Mouse (Mus musculus) liver, embryonic 16.5 days (tissue): ENCODE data around the gene Sptbn4. TPM values are rescaled to one million over a fixed set of nuclear protein-coding genes. Genes with fewer than 3 reads are reported as not detected.
A peak's percentile ranks its signal among the peaks of the same experiment; 100 is the strongest.

Source experiments
- ATAC-seq: fragments of 200-750 bp; cut with Nextera tagmentation; 2 replicates; pipeline ENCODE4 v1.8.0; 2017; ENCODE audit warnings: low read depth, mild to moderate bottlenecking, moderate number of reproducible peaks, moderate library complexity
- H3K27ac ChIP-seq: fragments of 300-500 bp; sonication (generic); 2 replicates; pipeline ENCODE4 v1.5.1; 2014; ENCODE audit warnings: mild to moderate bottlenecking, low read length
- H3K27me3 ChIP-seq: fragments of 300-500 bp; sonication (generic); 2 replicates; pipeline ENCODE4 v1.6.1; 2014; ENCODE audit warnings: low read depth, low read length, mixed read lengths; ENCODE audit not compliant: control insufficient read depth, insufficient read depth
- H3K36me3 ChIP-seq: fragments of 300-500 bp; sonication (generic); 2 replicates; pipeline ENCODE4 v1.6.1; 2014; ENCODE audit warnings: mild to moderate bottlenecking; ENCODE audit not compliant: control insufficient read depth, insufficient read depth
- H3K4me1 ChIP-seq: fragments of 300-500 bp; sonication (generic); 2 replicates; pipeline ENCODE4 v1.6.1; 2014; ENCODE audit warnings: low read depth, low read length, mixed read lengths; ENCODE audit not compliant: control insufficient read depth
- H3K4me2 ChIP-seq: fragments of 300-500 bp; sonication (generic); 2 replicates; pipeline ENCODE4 v1.6.1; 2014; ENCODE audit warnings: low read depth, low read length, mixed read lengths
- H3K4me3 ChIP-seq: fragments of 300-500 bp; sonication (generic); 2 replicates; pipeline ENCODE4 v1.5.1; 2014; ENCODE audit warnings: low read depth, mild to moderate bottlenecking, low read length
- H3K9ac ChIP-seq: fragments of 300-500 bp; sonication (generic); 2 replicates; pipeline ENCODE4 v1.6.1; 2014; ENCODE audit warnings: low read depth, low read length
- H3K9me3 ChIP-seq: fragments of 300-500 bp; sonication (generic); replicated peaks from 2 replicates; pipeline ENCODE4 v1.6.1; 2016; ENCODE audit warnings: low read length; ENCODE audit not compliant: control insufficient read depth
- WGBS: fragments of 180-500 bp; shearing (Covaris S2); extraction: QIAGEN DNeasy Blood & Tissue Kit; methylation state at CpG from one replicate; pipeline ENCODE4 v1.1.7; 2014; ENCODE audit not compliant: insufficient replicate concordance; 5-methylcytosine and 5-hydroxymethylcytosine counted together
- polyA plus RNA-seq: library from polyadenylated mRNA; unstranded; fragments of >200 nt; fragmentation: Nextera tagmentation; extraction: Ambion mirVana; gene quantifications from 2 replicates; pipeline ENCODE4 v1.2.1, GENCODE M21; 2015

Gene Sptbn4
- polyA plus RNA-seq, 1 experiment from 2014 or later: 0.02 TPM

DNA sequence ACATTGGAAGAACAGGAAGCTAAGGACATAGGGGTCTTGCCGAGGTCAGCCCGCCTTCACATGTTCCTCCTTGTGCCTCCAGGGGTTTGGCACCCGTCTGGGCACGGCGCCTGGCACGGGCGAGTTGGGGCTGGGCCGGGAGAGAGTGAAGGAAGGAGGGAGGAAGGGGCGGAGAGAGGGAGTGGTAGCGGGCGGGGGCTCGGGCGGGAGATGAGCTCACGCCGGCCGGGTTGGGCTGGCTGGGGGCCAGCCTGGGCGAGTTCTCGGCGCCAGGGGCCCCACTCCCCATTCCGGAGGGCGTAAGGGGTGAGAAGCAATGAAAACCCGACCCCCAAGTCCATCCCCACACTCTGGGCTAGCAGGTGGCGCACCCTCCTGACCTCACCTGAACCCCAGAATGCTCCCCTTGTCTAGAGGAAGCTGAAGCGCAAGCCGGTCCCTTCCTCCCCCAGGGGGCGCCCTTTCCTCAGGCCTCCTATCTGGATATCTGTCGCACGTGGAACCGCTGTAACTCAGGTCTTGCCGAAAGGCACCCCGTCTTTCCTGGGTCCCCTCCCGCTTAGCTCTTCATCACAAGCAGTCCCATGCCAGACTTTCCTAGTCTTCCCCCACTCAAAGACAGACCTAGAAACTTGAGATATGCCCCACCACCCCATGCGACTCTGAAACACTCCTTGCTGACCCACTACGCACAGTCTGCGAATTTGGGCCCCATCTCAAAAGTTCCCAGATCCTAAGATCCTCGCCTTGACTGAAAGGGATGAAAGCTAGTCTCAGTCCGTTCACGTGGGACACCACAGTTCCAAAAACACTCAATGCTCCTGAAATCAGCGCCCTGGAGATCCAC lies 114.9 kb downstream of the Sptbn4 start:
- peak overlapping the region; percentile 45 for H3K4me3 ChIP-seq
- H3K27me3 ChIP-seq: peaks cover 100% of the 10 kb centered on the region
- peaks cover 20% of the 10 kb centered on the region for H3K4me1 ChIP-seq
- no peak overlapping the region; the same call in 1 of the 2 replicates for H3K9ac ChIP-seq
- no peak overlapping the region for H3K27ac ChIP-seq
- H3K4me2 ChIP-seq: peak overlapping the region; percentile 42
- no peaks in the 10 kb centered on the region for H3K9me3 ChIP-seq
- H3K36me3 ChIP-seq: no peaks in the 10 kb centered on the region
- WGBS: 2% methylated on average over 39 of the region's 39 CpGs
- no peak for ATAC-seq

DNA sequence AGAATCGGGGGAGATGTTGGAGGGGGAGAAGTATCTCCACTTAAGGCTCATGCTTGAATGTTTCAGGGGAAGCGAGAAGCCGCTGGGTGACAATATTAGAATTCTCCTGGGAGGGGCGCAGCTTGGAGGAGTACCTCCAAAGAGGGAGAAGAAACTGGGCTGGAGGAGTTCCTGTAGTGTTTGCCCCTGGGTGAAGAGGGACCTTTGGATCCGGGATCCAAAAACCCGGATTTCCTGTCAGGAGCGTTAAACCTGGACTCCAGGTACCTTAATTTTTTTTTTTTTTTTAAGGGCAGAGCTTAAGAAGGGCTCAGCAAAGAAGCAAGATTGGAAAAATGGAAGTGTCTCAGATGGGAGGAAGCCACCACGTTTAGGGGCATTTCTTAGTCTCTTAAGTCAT lies 115.6 kb downstream of the Sptbn4 start:
- Histone ChIP-seq H3K36me3 (no peaks in the 10 kb centered on the region), H3K9me3 (no peaks in the 10 kb centered on the region), H3K27ac (no peak overlapping the region), H3K4me1 (peaks cover 20% of the 10 kb centered on the region), H3K4me3 (no peak overlapping the region; the same call in 1 of the 2 replicates), H3K27me3 (peaks cover 100% of the 10 kb centered on the region), H3K4me2 (no peak overlapping the region), H3K9ac (no peak overlapping the region)
- ATAC-seq: no peak
- WGBS: 8% methylated on average over 8 of the region's 8 CpGs

DNA sequence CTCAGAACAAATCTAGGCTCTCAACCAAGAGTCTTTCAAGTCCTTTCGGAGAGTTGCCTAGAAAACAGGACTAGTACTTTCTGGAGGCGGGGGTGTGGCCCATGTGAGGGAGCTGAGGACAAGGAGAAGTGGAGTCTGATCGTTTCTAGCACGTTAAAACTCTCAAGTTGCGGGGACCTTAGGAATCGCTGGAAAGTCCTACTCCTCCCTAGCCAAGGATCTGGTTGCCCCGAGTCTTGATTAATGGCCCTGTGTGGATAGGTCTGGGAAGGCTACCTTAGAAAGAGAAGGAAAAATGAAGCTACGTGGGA lies 116.0 kb downstream of the Sptbn4 start:
- H3K27me3 ChIP-seq: peaks cover 100% of the 10 kb centered on the region
- no peak overlapping the region for H3K27ac ChIP-seq
- H3K4me2 ChIP-seq: peak overlapping the region; percentile 76; the same call in 1 of the 2 replicates
- whole genome bisulfite sequencing: 4% methylated on average over 8 of the region's 8 CpGs
- peaks cover 20% of the 10 kb centered on the region for H3K4me1 ChIP-seq
- H3K9ac ChIP-seq: no peak overlapping the region
- H3K9me3 ChIP-seq: no peaks in the 10 kb centered on the region
- no peak overlapping the region; the same call in 1 of the 2 replicates for H3K4me3 ChIP-seq
- ATAC-seq: no peak
- no peaks in the 10 kb centered on the region for H3K36me3 ChIP-seq

- H3K27me3 ChIP-seq: peaks cover 100% of the 10 kb centered on the region
- under 1% methylated on average over 39 of the region's 39 CpGs for WGBS
- no peak overlapping the region for H3K9ac ChIP-seq
- H3K4me1 ChIP-seq: peaks cover 20% of the 10 kb centered on the region
- H3K27ac ChIP-seq: no peak overlapping the region
- no peaks in the 10 kb centered on the region for H3K36me3 ChIP-seq
- peak; percentile 67 for ATAC-seq
- H3K4me3 ChIP-seq: peak overlapping the region; percentile 59
- no peaks in the 10 kb centered on the region for H3K9me3 ChIP-seq
- H3K4me2 ChIP-seq: peak overlapping the region; percentile 76
These were observed 116.6 kb downstream of the Sptbn4 start for GRCm38 (mm10) chr7:27330709-27331540.

- Histone ChIP-seq H3K9ac (no peak overlapping the region), H3K27me3 (peaks cover 100% of the 10 kb centered on the region), H3K4me2 (peak overlapping the region; percentile 76), H3K36me3 (no peaks in the 10 kb centered on the region), H3K4me1 (peaks cover 20% of the 10 kb centered on the region), H3K4me3 (no peak overlapping the region; the same call in 1 of the 2 replicates), H3K27ac (no peak overlapping the region), H3K9me3 (no peaks in the 10 kb centered on the region)
- ATAC-seq: no peak
- 21% methylated on average over 17 of the region's 17 CpGs for WGBS
These were observed 117.5 kb downstream of the Sptbn4 start for GRCm38 (mm10) chr7:27329981-27330380.

- Histone ChIP-seq H3K9me3 (no peaks in the 10 kb centered on the region), H3K4me2 (peak overlapping the region; percentile 45; the same call in 1 of the 2 replicates), H3K27me3 (peaks cover 100% of the 10 kb centered on the region), H3K27ac (no peak overlapping the region), H3K36me3 (no peaks in the 10 kb centered on the region), H3K9ac (no peak overlapping the region), H3K4me3 (no peak overlapping the region; the same call in 1 of the 2 replicates), H3K4me1 (peaks cover 20% of the 10 kb centered on the region)
- ATAC-seq: peak; percentile 19; the same call in 1 of the 2 replicates
- 3% methylated on average over 45 of the region's 45 CpGs for WGBS
These were observed 118.0 kb downstream of the Sptbn4 start for GRCm38 (mm10) chr7:27329326-27329947.

- no peak overlapping the region for H3K27ac ChIP-seq
- WGBS: 26% methylated on average over 16 of the region's 16 CpGs
- ATAC-seq: no peak
- H3K4me3 ChIP-seq: no peak overlapping the region
- H3K36me3 ChIP-seq: no peaks in the 10 kb centered on the region
- H3K9ac ChIP-seq: no peak overlapping the region
- peaks cover 98% of the 10 kb centered on the region for H3K27me3 ChIP-seq
- H3K4me2 ChIP-seq: no peak overlapping the region
- H3K9me3 ChIP-seq: no peaks in the 10 kb centered on the region
- peaks cover 20% of the 10 kb centered on the region for H3K4me1 ChIP-seq
These were observed 118.8 kb downstream of the Sptbn4 start for GRCm38 (mm10) chr7:27328648-27329047.

DNA sequence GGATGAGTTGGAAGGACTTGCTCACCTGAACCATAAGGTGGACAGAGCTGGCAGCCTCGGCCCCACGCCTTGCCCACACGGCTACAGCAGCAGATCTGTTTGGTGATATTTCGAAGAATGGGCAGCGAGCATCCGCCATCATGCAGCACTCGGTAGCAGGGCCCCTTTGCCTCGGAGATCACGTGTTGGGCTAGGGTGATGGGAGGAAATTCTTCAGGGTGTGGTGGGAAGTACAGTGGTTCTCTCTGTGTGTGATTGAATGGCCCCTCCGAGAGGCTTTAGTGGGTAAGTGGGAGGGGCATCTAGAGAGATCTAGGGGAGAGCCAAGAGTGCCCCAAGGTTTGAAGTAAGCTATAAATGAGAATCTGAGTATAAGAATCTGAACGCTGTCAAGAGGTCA lies 119.3 kb downstream of the Sptbn4 start:
- Histone ChIP-seq H3K36me3 (no peaks in the 10 kb centered on the region), H3K27ac (no peak overlapping the region), H3K4me1 (peaks cover 18% of the 10 kb centered on the region), H3K27me3 (peaks cover 94% of the 10 kb centered on the region), H3K9me3 (no peaks in the 10 kb centered on the region), H3K4me2 (no peak overlapping the region), H3K9ac (no peak overlapping the region), H3K4me3 (no peak overlapping the region)
- ATAC-seq: no peak
- 61% methylated on average over 11 of the region's 11 CpGs for WGBS
